Mouse (Mus musculus) fibroblast of lung, adult 2 months (primary cell): ENCODE measurements around the gene Cdkn1b.

Experiments
- DNase-seq: peaks from one replicate; pipeline ENCODE4 v3.0.0-alpha.2; 2011; ENCODE audit warnings: low read depth

The Cdkn1b gene

GRCm38 (mm10) chr6:134930383-134930782 lies 10.2 kb downstream of the Cdkn1b start:
- DNase-seq: no peak

- DNase-seq: no peak
Observed at GRCm38 (mm10) chr6:134931146-134931545, 10.9 kb downstream of the Cdkn1b start.

- no peak for DNase-seq
Observed at GRCm38 (mm10) chr6:134932486-134933206, 12.4 kb downstream of the Cdkn1b start.

DNA sequence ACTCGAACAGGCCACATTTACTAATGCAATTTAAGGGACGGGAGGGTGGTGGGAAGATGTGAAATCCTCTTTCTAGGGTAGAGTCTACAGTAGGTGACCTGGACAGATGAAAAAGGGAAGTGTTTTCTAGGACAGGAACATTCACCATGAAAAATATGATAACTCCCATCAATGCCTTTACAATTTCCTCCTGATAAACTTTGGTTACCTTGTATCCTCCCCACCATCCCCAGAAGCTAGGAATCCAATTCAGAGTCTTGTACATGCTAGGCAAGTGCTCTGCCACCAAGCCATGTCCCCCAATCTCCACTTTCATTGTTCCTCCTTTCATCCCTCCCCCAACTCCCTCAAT lies 13.0 kb downstream of the Cdkn1b start:
- no peak for DNase-seq

GRCm38 (mm10) chr6:134934305-134934704 lies 14.1 kb downstream of the Cdkn1b start:
- DNase-seq: no peak

DNA sequence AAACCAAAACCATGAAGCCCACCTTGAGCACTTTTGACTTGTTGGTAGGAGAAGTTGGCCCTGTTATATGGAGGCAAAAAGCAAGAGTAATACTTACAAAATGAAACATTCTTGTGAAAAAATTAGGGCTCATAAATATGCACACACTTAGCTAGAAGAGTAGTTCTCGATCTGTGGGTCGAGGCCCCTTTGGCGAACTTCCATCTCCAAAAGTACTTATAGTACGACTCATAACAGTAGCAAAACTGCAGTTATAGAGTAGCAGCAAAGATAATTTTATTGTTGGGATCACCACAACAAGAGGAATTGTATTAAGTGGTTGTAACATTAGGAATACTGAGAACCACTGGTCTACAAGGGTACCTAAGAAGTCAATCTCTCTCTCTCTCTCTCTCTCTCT lies 19.6 kb downstream of the Cdkn1b start:
- no peak for DNase-seq

DNA sequence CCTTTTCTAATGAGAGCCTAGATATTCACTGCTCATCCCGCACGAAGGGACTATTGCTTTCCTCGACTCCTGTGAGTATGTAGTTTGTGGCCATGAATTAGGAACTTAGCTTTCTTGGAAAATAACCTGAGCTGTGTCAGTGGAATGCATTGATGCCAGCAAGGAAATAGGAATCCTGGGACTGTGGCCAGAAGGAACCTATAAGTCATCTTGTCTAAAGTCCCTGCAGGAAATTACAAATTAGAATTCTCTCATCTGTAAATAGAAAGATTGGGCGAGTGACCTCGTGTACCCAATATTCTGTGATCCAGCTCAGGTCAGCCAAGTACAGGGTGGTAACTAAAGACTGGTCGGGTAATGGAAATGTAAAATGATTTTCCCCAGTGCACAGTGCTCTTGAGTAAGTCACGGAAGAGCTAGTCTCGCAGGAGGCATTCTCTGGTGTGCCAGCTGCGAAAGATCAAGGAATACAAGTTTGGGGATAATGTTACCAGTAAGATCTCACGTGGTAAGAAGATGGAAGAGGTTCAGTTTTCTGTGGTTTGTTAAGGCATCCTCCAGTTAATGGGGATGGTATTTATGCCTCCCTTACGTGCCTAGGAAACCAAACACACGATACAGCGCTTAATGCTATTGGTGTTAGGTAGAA lies 23.7 kb downstream of the Cdkn1b start:
- DNase-seq: no peak

DNA sequence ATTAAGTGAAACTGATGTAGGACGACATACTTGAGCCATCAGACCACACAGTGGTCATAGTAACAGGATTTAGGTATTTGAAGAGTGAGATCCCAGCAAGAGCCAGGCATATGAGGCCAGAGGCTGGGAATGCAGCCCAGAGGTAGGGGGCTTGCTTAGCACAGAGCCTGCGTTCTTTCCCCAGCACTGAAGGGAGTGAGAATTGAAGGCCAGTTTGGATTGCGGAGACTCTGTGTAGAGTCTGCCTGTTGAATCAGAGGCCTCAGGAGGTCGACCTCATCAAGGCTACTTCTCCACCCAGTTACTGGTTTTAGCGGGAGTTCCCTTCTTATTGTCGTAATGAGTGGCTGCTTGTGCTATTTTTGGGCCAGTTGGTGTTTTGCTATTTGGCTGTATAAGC lies 25.9 kb downstream of the Cdkn1b start:
- peak; percentile 81 for DNase-seq

- no peak for DNase-seq
Observed at GRCm38 (mm10) chr6:134946858-134947257, 26.7 kb downstream of the Cdkn1b start.

- no peak for DNase-seq
Observed at GRCm38 (mm10) chr6:134947311-134948087, 27.3 kb downstream of the Cdkn1b start.

GRCm38 (mm10) chr6:134948522-134949061 lies 28.4 kb downstream of the Cdkn1b start:
- no peak for DNase-seq

DNA sequence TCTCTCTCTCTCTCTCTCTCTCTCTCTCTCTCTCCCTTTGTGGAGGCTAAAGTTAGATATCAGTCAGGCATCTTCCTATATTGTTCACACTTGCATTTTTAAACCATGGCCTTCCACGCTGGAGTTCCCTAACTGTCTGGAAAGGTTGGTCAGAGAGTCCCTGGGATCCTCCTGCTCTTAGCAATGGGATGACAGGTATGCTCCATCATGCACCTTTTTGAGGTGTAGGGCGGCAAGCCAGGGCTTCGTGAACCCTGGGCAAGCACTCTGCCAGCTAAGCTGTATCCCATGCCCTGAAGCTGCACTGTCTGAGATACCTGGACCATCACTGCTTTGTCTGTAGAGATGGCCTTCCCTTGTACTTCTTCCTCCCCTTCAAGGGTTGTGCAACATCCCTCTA lies 29.0 kb downstream of the Cdkn1b start:
- DNase-seq: no peak

DNA sequence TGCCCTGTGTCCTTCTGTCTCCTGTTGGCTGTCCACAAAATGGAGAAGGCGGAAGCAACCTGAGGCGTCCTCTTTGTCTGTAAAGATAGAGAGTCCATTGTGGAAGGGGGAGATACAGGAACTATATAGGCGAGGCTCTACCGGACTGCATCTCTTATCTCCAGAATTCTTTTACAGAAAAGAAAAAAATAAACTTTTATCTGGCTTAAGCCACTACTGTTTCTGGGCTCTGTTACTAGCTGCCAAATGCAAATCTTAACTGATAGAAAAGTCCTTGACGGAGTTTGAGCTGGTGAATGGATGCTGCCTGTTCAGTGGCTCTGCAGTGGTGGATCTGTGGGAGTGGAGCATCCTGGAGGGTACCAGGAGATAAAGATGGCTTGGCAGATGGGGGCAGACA lies 31.2 kb downstream of the Cdkn1b start:
- DNase-seq: no peak

GRCm38 (mm10) chr6:134953976-134954375 lies 33.8 kb downstream of the Cdkn1b start:
- DNase-seq: peak; percentile 22

DNA sequence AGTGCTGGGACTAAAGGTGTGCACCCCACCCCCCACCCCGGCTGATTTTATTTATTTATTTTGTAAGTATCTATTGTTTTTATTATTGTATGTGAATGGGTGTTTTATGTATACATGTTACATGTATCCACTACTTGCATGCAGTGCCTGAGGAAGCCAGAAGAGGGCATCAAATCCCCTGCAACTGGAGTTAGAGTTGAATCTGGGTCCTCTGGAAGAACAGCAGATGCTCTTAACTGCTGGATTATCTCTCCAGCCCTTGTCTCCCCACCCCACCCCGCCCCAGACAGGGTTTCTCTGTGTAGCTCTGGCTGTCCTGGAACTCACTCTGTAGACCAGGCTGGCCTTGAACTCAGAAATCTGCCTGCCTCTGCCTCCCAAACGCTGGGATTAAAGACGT lies 36.2 kb downstream of the Cdkn1b start:
- no peak for DNase-seq

DNA sequence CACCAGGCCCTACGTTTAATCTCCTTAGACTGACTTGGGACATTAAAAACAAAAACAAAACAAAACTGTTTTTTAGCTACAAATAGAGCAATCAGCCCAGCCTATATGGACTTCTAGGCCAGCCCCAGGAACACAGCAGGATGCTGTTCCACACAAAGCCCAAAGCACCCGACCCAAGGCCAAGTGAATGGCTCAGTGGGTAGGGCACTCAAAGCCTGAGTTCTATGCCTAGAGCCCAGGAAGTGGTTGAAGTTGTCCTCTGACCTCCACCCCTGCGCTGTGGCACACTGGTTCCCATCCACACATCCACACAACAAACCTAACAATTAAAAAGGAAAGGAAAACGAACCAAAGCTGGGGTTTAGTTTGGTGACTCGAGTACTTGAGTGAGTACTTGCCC lies 41.1 kb downstream of the Cdkn1b start:
- DNase-seq: no peak

- DNase-seq: no peak
Observed at GRCm38 (mm10) chr6:134961858-134962517, 41.8 kb downstream of the Cdkn1b start.

DNA sequence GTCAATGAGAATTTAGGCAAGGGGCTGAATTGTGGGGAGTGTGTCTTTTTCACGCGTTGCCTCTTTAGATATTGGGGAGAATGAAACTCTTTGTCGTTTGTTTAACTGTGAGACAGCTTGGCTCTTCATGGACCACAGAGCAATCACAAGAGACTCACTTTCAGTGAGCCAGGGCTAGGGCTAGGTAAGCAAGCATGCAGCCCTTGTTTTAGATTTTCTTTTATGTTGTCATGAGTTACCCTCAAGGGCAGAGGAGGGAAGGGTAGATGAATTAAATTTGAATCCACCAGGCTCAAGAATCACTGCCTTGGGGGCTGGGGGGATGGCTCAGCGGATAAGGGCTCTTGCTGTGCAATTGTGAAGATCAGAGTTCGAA lies 42.3 kb downstream of the Cdkn1b start:
- DNase-seq: no peak

DNA sequence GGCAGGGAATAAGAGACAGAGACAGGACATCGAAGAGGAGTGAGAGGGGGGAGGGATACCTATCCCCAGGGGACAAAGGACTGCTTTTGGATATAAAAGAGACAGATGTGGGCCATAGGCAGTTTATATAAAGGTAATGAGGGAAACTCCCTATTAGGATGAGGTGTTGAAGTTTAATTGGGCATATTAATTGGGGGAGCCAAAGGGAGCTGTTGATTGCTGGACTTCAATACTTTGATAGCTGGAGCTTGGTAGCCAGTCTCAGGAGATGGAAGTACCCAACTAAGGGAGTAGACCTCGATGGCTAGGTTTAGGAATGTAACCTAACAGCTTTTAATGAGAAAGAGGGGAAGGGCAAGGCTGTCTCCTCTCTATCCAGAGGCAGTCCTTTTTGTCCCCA lies 43.7 kb downstream of the Cdkn1b start:
- DNase-seq: no peak

DNA sequence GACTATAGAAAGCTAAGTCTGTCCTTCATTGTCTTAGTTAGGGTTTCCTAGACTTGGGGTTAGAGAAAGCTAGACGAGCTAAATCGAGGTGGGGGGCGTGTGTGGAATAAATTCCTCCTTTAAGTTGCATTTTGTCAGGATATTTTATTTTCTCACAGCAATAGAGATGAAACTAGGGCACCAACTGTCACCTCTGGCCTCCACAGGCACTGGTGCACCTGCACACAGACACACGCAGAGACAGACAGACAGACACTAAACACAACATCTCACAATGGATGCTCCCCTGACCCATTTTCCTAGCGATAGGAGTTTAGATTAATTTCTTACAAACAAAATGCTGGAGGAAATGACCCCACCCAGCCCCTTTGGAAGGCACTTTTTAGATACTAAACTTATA lies 46.5 kb downstream of the Cdkn1b start:
- DNase-seq: no peak

DNA sequence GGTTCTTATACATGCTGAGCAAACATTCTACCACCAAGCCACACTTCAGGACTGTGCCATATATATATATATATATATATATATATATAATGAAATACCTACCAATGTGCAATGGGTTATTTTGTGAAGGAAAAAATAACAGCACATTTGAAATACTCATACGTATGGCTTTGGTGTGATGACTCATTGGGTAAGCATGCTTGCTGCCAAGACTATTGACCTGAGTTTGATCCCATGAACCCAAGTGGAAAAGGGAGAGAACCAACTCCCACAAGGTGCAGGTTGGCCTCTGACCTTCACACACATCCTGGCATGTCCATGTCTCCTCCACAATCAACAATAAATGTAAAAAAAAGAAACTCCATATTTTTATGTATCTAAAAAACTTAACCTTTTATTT lies 48.1 kb downstream of the Cdkn1b start:
- DNase-seq: no peak

DNA sequence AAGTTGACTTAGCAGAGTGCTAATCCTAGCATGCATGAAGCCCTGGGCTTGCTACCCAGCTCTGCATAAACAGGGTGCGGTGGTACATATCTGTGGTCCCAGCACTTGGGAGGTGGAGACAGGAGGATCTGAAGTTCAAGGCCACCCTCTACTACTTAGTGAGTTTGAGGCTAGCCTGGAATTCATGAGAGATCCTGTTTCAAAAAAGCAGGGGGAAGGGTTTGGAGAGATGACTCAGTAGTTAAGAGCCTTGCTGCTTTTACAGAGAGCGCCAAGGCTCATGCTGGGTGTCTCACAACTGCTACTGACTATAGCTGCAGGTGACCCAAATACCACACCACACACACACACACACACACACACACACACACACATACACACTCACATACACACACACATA lies 49.3 kb downstream of the Cdkn1b start:
- no peak for DNase-seq

DNA sequence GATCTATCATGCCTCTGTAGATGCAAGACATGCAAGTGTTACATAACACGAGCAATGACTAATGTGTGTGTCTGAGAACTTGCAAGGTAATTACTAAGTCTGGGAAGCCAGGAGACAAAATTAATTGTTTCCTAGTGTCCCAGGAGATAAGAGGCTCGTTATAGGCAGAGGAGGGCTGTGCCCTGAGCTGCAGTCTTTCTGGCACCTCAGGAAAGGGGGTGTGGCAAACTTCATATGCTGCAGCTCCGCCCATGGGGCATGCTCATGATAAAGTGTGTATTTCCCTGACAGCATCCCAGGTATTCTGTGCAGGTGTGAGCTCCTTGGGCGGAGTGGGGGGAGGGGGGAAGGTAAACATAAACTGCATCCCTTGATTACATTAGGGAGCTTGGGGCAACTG lies 51.9 kb downstream of the Cdkn1b start:
- no peak for DNase-seq
